Mouse (Mus musculus) lung, adult 2 months (tissue): ENCODE data around the gene B3galt6. TPM values are rescaled to one million over a fixed set of nuclear protein-coding genes. Genes with fewer than 3 reads are reported as not detected.

Experiments used
- DNase-seq: peaks from one replicate; pipeline ENCODE4 v3.0.0; 2022
- H3K4me1 ChIP-seq: fragments of 200-500 bp; 2 replicates; pipeline ENCODE4 v1.6.1; 2011; ENCODE audit warnings: low read length; ENCODE audit not compliant: control insufficient read depth, insufficient read depth
- H3K4me3 ChIP-seq: fragments of 200-500 bp; replicated peaks from 2 replicates; pipeline ENCODE3; 2011; ENCODE audit warnings: low read depth, mild to moderate bottlenecking, control low read depth, low read length; ENCODE audit errors: extremely low read depth
- CTCF ChIP-seq: fragments of 200-500 bp; IDR thresholded peaks from 2 replicates; pipeline ENCODE4 v1.5.1; 2011; ENCODE audit warnings: mild to moderate bottlenecking, low read length, control low read depth; ENCODE audit not compliant: insufficient read depth
- POLR2A ChIP-seq: fragments of 200-500 bp; IDR thresholded peaks from 2 replicates; pipeline ENCODE4 v1.6.1; 2011; ENCODE audit warnings: low read depth, mild to moderate bottlenecking, control low read depth, low read length, borderline replicate concordance; ENCODE audit errors: extremely low read depth
- WGBS: fragments of 180-500 bp; shearing (Covaris S2); methylation state at CpG from one replicate; pipeline ENCODE4 v1.1.7; 2018; 5-methylcytosine and 5-hydroxymethylcytosine counted together
- polyA plus RNA-seq: library from polyadenylated mRNA; depleted of rRNA; stranded (reverse); fragments of >200 nt; gene quantifications from 2 replicates; pipeline ENCODE4 v1.2.3, GENCODE M21; 2012; rRNA removed

B3galt6 gene
- polyA plus RNA-seq, 1 experiment = 6.1 TPM

DNA sequence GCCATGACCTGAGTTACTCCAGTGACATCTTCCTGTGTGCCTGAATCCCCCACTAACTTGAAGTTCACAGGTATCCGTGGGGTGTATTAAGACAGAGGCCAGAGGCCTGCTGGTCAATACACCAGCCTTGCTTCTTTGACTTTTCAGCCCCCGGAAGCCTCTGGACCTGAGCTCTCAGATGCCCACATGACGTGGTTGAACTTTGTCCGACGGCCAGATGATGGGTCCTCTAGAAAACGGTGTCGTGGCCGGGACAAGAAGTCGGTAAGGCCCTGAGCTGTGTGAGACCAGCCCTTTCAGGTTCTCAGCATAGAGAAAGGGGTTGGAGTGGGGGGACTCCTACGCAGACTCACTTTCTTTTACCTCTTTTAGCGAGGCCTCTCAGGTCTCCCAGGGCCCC, 28.1 kb downstream of the B3galt6 start:
- no peak overlapping the region for H3K4me3 ChIP-seq
- H3K4me1 ChIP-seq = no peaks in the 10 kb centered on the region
- WGBS = 92% methylated on average over 11 of the region's 11 CpGs
- DNase-seq = no peak
- TF ChIP-seq CTCF = no peak

DNA sequence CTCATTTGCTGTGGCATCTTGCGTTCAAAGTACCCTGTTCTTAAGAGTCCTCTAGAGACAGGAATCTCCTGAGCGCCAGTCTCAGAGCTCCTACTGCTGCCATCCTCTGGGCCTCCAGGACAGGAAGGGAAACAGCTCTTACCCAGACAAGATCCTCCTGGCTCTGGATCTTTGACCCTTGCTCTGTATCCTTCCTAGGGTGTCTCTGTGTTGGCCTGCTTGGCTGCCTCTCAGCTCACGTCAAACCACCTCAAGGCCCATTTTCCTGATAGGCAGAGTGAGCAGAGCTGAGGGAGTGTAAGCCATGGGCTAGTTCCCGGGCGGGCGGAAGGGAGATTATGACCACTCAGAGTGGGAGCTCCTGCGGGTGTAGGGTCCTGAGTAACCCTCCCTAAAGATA, 29.3 kb downstream of the B3galt6 start:
- TF ChIP-seq POLR2A (no peak), CTCF (no peak)
- 70% methylated on average over 7 of the region's 7 CpGs for WGBS
- no peak overlapping the region for H3K4me3 ChIP-seq
- DNase-seq = no peak
- H3K4me1 ChIP-seq = no peaks in the 10 kb centered on the region

DNA sequence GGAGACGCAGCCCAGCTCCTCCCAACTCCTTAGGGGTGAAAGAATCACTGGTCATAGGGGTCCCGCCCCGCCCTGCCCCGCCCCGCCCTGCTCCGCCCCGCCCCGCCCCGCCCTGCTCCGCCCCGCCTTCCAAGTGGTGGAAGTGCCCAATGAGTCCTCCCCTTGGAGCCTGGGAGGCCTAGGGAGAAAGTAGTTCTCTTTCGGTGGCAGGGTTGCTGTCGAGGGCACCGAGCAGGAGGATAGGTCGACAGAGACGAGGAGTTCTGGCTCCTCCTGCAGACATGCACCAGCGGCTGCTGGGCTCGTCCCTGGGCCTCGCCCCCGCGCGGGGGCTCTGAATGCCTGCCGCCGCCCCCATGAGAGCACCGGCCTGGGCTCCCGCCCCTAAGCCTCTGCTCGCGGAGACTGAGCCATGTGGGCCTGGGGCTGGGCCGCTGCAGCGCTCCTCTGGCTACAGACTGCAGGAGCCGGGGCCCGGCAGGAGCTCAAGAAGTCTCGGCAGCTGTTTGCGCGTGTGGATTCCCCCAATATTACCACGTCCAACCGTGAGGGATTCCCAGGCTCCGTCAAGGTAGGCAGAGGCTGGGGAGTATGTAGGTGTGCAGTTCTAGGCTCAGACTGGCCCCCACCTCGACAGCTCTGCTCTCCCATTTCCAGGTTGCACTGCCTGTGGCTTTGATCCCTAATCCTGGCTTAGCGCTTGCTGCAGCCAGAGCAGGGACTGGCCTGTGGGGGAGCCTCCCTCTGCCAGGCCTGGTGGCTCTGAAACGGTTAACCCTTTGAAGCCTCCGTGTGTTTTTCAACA, 30.1 kb downstream of the B3galt6 start, which contains the start of gene C1qtnf12:
Gene C1qtnf12 (plus strand): TSS at position 152 of the 805 bp plus-strand sequence.
- DNase-seq = peak; percentile 45
- WGBS = 2% methylated on average over 42 of the region's 42 CpGs
- H3K4me1 ChIP-seq = no peaks in the 10 kb centered on the region
- H3K4me3 ChIP-seq = peak within 1 kb of the TSS; percentile 64
- no peak for TF ChIP-seq CTCF
- peak; percentile 54; the same call in 1 of the 2 replicates for TF ChIP-seq POLR2A

DNA sequence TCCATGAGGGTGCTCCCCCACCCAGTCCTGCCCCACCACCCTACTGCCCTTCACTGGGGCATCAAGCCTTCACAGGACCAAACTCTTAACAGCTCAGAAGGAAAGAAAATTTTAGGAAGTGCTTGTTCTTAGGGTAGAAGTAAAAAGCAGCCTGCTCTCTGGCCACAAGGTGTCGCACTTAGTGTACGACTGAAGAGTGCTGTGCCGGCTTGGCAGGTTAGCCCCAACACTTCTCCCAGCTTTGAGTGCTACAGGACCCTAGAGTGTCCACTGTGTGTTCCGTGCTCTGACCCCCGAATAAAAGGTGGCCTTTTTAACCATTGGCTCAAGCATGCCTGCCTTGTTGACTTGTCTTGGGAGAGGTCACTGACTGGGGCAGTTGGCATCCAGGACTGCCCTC, 33.2 kb downstream of the B3galt6 start:
- peak; percentile 69 for DNase-seq
- TF ChIP-seq CTCF (peak; percentile 86), POLR2A (no peak)
- Histone ChIP-seq H3K4me3 (no peak overlapping the region), H3K4me1 (no peaks in the 10 kb centered on the region)
- WGBS = 3% methylated on average over 5 of the region's 5 CpGs

DNA sequence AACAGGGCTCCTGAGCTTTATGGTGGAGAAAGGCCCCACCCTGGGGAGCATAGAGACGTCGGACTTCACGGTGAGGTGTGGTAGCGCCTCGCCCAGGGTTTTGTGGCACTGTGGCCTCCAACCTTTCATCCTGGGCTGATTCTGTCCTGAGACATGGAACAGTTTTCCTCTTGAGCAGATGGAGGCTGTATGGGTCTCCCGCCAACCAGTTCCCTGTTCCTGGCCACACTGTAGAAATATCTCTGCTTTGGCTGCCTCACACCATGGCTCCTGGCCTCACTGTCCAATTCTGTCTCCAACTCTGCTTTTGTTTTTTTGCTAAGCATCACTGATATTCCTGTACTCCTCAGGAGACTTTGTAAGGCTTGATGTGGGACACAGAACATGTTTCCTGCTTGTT, 37.0 kb downstream of the B3galt6 start:
- Histone ChIP-seq H3K4me3 (no peak overlapping the region), H3K4me1 (no peaks in the 10 kb centered on the region)
- WGBS = 93% methylated on average over 6 of the region's 6 CpGs
- DNase-seq = no peak
- TF ChIP-seq CTCF (no peak), POLR2A (no peak)

DNA sequence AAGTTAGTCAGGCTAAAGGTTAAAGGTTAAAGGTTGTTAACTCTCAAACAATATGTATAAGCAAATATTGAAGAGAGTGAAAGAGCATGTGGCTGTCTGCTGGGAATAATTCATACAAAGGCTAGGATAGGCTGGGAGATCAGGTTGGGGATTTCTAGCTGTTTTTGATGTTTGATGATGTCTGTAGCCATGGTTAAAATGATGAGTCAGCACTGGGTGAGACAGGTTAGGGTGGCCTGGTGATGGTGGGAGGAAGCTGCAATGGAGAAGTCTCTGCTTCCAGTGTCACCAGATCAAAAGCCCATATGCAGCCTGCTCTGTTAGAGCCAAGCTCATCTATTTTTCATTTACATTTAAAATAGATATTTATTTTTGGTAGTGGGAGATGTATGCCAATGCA, 45.4 kb downstream of the B3galt6 start:
- peaks cover 6% of the 10 kb centered on the region for H3K4me1 ChIP-seq
- no peak for TF ChIP-seq POLR2A
- TF ChIP-seq CTCF = no peak
- DNase-seq = no peak
- H3K4me3 ChIP-seq = no peak overlapping the region

DNA sequence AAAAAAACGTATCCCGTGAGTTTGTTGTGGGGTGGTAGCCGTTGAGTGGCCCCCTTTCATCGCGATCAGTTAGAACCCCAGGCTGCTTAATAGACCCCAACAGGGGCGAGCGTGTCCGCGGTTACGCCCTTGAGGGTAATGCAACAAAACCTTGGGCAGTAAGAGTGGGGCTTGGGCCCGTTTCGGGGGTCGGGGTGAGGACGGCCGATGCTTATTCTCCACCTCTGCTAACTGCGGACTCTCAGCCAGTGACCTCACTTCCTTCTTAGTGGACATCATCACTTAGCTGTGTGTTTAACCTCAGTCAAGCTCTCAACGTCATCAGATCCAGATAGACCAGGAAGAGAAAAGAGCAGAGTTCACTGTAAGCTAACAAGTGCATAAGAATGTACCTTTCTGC, 48.2 kb downstream of the B3galt6 start:
- peaks cover 6% of the 10 kb centered on the region for H3K4me1 ChIP-seq
- no peak for DNase-seq
- no peak for TF ChIP-seq POLR2A
- no peak for TF ChIP-seq CTCF
- peak overlapping the region; percentile 75 for H3K4me3 ChIP-seq
- WGBS = under 1% methylated on average over 17 of the region's 17 CpGs

DNA sequence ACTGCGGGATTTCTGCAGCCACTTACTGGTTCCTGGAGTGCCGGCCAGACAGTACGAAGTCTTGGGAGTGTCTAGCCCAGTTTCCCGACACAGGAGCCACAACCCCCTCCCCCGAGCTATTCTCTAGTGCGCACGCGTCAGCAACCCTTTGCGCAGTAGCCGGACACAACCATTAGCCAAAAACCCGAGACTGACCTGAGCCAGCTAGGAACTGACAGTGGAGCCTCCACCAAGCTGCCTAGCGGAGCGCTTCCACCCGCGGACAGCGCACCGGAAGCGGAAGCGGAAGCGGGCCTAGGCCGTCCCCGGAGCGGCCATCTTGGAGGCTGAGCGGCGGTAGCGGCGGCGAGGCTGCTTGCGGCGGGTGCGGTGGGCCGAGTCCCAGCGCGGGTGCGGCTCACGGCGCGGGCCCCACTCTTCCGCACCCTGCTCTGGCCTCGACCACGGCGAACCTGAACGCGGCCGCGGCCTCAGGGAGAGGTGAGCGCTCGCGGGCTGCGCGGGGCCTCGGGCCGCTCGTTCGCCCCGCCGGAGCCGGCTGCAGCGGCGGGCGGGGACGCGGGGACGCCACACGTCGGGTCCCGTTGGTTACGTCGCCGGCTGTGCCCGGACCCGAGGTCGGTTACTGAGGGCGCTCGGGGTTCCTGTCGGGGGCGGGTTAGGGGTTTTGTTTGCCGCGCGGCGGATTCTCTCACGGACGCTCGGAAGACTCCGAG, 48.8 kb downstream of the B3galt6 start, which contains the start of gene Ube2j2:
Gene Ube2j2 (plus strand): TSS at position 298 of the 716 bp plus-strand sequence.
- DNase-seq = peak; percentile 99
- WGBS = under 1% methylated on average over 81 of the region's 85 CpGs
- TF ChIP-seq CTCF (no peak), POLR2A (peak; percentile 59; the same call in 1 of the 2 replicates)
- Histone ChIP-seq H3K4me1 (peaks cover 6% of the 10 kb centered on the region), H3K4me3 (peak within 1 kb of the TSS; percentile 75)

DNA sequence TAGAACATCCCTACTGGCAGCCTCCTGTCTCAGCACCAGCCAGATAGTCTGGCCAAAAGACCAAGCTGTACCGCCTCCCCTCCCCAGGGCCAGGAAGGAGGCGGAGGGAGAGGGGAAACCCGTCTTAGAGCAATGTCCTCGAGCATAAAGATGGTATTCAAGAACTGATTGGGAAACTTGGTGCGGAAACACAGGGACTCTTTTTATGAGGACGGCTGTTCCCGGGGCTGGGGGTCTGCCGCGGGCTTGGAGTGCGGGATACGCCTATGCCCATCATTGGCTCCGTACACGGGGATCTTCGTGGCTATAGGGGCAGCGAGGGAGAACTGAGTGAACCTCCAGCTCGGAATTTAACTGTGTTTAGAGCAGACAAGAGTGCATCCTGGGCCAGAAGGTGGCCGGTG, 49.4 kb downstream of the B3galt6 start:
- TF ChIP-seq CTCF = no peak
- no peak for DNase-seq
- H3K4me3 ChIP-seq = peak overlapping the region; percentile 75
- H3K4me1 ChIP-seq = peaks cover 6% of the 10 kb centered on the region
- WGBS = 2% methylated on average over 17 of the region's 17 CpGs

Other genes starting within 250 kb of the B3galt6 start
- 44.5 and 48.4 TPM in 2 replicates for gene Atad3a, start 231.6 kb downstream of the B3galt6 start, polyA plus RNA-seq
- gene Vwa1, start 218.0 kb downstream of the B3galt6 start, polyA plus RNA-seq = 9.2 and 11.8 TPM in 2 replicates
- 0.38 and 0.52 TPM in 2 replicates for gene Tmem88b, start 206.8 kb downstream of the B3galt6 start, polyA plus RNA-seq
- gene Ankrd65, start 202.2 kb downstream of the B3galt6 start, polyA plus RNA-seq = 15.7 and 17.3 TPM in 2 replicates
- gene Mrpl20, start 189.8 kb downstream of the B3galt6 start, polyA plus RNA-seq = 36.9 and 40.0 TPM in 2 replicates
- gene Ccnl2, start 180.2 kb downstream of the B3galt6 start, polyA plus RNA-seq = 59.8 and 62.5 TPM in 2 replicates
- 120 and 151 TPM in 2 replicates for gene Aurkaip1, start 161.4 kb downstream of the B3galt6 start, polyA plus RNA-seq
- 994 and 1,263 TPM in 2 replicates for gene Mxra8, start 153.0 kb downstream of the B3galt6 start, polyA plus RNA-seq
- gene Dvl1, start 145.2 kb downstream of the B3galt6 start, polyA plus RNA-seq = 128 and 159 TPM in 2 replicates
- 1.6 TPM in 2 replicates for gene Tas1r3, start 129.3 kb downstream of the B3galt6 start, polyA plus RNA-seq
- 30.3 and 33.3 TPM in 2 replicates for gene Cptp, start 123.2 kb downstream of the B3galt6 start, polyA plus RNA-seq
- gene Ints11, start 123.1 kb downstream of the B3galt6 start, polyA plus RNA-seq = 26.7 and 27.3 TPM in 2 replicates
- gene Pusl1, start 100.9 kb downstream of the B3galt6 start, polyA plus RNA-seq = 82.2 and 88.0 TPM in 2 replicates
- gene Acap3, start 100.8 kb downstream of the B3galt6 start, polyA plus RNA-seq = 48.3 and 50.7 TPM in 2 replicates
- 62.0 and 65.4 TPM in 2 replicates for gene Ube2j2, start 48.8 kb downstream of the B3galt6 start, polyA plus RNA-seq
- gene C1qtnf12, start 30.3 kb downstream of the B3galt6 start, polyA plus RNA-seq = 22.1 and 23.1 TPM in 2 replicates
- 54.3 and 63.6 TPM in 2 replicates for gene Sdf4, start 223 bp upstream of the B3galt6 start, polyA plus RNA-seq
- 5.4 and 7.3 TPM in 2 replicates for gene Tnfrsf4, start 21.2 kb upstream of the B3galt6 start, polyA plus RNA-seq
- 4.3 and 5.2 TPM in 2 replicates for gene Tnfrsf18, start 33.5 kb upstream of the B3galt6 start, polyA plus RNA-seq
- 5.8 and 7.2 TPM in 2 replicates for gene Ttll10, start 66.8 kb upstream of the B3galt6 start, polyA plus RNA-seq
- 13.8 and 16.3 TPM in 2 replicates for gene 9430015G10Rik, start 117.3 kb upstream of the B3galt6 start, polyA plus RNA-seq
- 0.32 and 2.7 TPM in 2 replicates for gene Rnf223, start 137.9 kb upstream of the B3galt6 start, polyA plus RNA-seq
- 190 and 214 TPM in 2 replicates for gene Agrn, start 204.8 kb upstream of the B3galt6 start, polyA plus RNA-seq
- 8.1 and 12.2 TPM in 2 replicates for gene Isg15, start 208.2 kb upstream of the B3galt6 start, polyA plus RNA-seq
- 4.6 and 5.1 TPM in 2 replicates for gene AW011738, start 210.7 kb upstream of the B3galt6 start, polyA plus RNA-seq
- 2.0 and 6.0 TPM in 2 replicates for gene Perm1, start 223.2 kb upstream of the B3galt6 start, polyA plus RNA-seq
- 61.9 and 78.1 TPM in 2 replicates for gene Plekhn1, start 242.2 kb upstream of the B3galt6 start, polyA plus RNA-seq
- gene Noc2l, start 243.4 kb upstream of the B3galt6 start, polyA plus RNA-seq = 44.1 and 54.6 TPM in 2 replicates